In genomic region chr1:63910765-63911164, GRCm38 (mm10) we compare ENCODE assay signal across 19 mouse cellular contexts.
"Had no signal": no experiment of that assay in that cellular context is flagged by ENCODE, and none has a peak within 500 bp of the region (broad histone marks: within the 10 kb centered on the region; RNA-seq: fewer than 3 reads in every experiment).

No protein-coding gene starts in this region.

- DNase-seq: cerebellum, adult 8-10 months; cerebellum, adult 9-10 months; cerebellum, adult 9-11 months; cerebellum, postnatal 10 days; cerebellum, postnatal 14 days; cerebellum, postnatal 25 days; cerebellum, postnatal 36 days; forebrain, postnatal 0 days; gastrocnemius, adult 2 months; gastrocnemius, postnatal 10 days; gastrocnemius, postnatal 14 days; gastrocnemius, postnatal 25 days; gastrocnemius, postnatal 36 days; heart, adult 18-20 months; heart, adult 2 months had no signal

- ATAC-seq: forebrain, embryonic 13.5 days; forebrain, embryonic 14.5 days; forebrain, embryonic 15.5 days; forebrain, embryonic 16.5 days; forebrain, postnatal 0 days had no signal
